Mouse (Mus musculus): ENCODE data around the gene Col4a3bp. TPM values are rescaled to one million over a fixed set of nuclear protein-coding genes. Genes with fewer than 3 reads are reported as not detected.

Col4a3bp gene
- total RNA-seq, 4 experiments from 2014 or later: 65.8 to 84.1 (median 71.5) TPM

Other genes starting within 250 kb of the Col4a3bp start
- 10 to 100 TPM; 30.6 to 38.3 (median 34.1) TPM for gene Poc5, start 154.3 kb upstream of the Col4a3bp start, total RNA-seq (2022)
- 1 to 10 TPM in 1 of 4 experiments, under 1 TPM in 3; 0.24 to 1.1 (median 0.29) TPM for gene Ankdd1b, start 71.4 kb upstream of the Col4a3bp start, total RNA-seq (2022)
- gene Gm17622, start 51.9 kb upstream of the Col4a3bp start, total RNA-seq (2022): not detected
- gene Polk, start within 50 bp of the Col4a3bp start, total RNA-seq (2022): 10 to 100 TPM; 12.8 to 15.2 (median 14.3) TPM
- 100 to 1,000 TPM; 129 to 171 (median 150) TPM for gene Hmgcr, start 128.3 kb downstream of the Col4a3bp start, total RNA-seq (2022)
- under 1 TPM; 0.12 to 0.44 (median 0.34) TPM for gene Ankrd31, start 205.7 kb downstream of the Col4a3bp start, total RNA-seq (2022)

Measured in left cerebral cortex, adult 8-10 months (tissue).